Mouse (Mus musculus): ENCODE data around the gene Emp2. TPM values are rescaled to one million over a fixed set of nuclear protein-coding genes. Genes with fewer than 3 reads are reported as not detected.
A peak's percentile ranks its signal among the peaks of the same experiment; 100 is the strongest.

The Emp2 gene
- polyA plus RNA-seq, 1 experiment from 2014 or later, result 9.0 TPM

DNA sequence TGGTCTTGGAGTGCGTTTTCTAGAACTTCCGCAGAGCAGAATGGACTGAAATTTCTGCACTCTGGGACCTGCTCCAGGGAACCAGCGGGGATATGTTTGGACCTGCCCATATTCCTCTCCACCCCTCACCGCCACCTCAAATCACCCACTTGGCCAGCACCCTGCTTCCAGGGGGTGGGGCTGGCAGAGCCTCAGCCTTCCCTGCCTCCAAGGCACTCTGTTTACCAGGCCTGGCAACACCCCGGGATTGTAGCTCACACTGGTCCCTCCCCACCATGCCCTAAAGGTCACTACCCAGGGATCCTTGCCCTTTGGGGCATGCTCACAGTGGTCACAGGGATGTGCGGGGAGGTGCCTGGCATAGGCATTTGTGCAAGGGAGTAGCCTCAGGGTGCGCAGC lies 33.8 kb upstream of the Emp2 start:
- Histone ChIP-seq H3K36me3 (ENCODE audit: control insufficient read depth, insufficient read depth, low read length) (no peaks in the 10 kb centered on the region), H3K27me3 (replicated peaks; ENCODE audit: control insufficient read depth, insufficient read depth, low read length) (no peaks in the 10 kb centered on the region), H3K4me2 (no peak overlapping the region), H3K9ac (ENCODE audit: low read depth, low read length) (no peak overlapping the region), H3K4me3 (ENCODE audit: low read depth, low read length) (no peak overlapping the region), H3K4me1 (replicated peaks; ENCODE audit: control insufficient read depth, insufficient read depth, low read length) (no peaks in the 10 kb centered on the region), H3K27ac (ENCODE audit: low read depth, low read length) (no peak overlapping the region), H3K9me3 (ENCODE audit: control insufficient read depth, low read length) (no peaks in the 10 kb centered on the region)
- ATAC-seq (replicated peaks; ENCODE audit: low FRiP score) (no peak), DNase-seq (ENCODE audit: low spot score) (no peak)
- 80% methylated on average over 7 of the region's 7 CpGs for WGBS

DNA sequence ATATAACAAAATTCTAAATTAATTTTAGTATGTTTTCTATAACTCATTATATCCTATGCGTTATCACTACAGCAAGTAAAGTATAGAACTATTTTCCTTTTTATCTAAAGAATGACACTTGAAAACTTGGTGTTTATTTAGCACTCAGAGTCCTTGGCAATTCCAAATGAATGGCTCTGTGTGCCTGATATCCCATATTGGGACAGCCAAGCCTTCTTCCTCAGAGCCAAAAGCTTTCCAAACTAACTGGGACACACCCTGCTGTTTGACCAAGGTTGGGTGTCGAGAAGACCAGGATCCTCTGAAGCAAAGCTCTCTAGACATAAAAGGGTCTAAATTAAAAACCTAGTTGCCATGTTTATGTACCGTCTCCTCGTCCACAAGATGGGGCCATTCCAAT lies 27.3 kb upstream of the Emp2 start:
- Histone ChIP-seq H3K9me3 (ENCODE audit: control insufficient read depth, low read length) (no peaks in the 10 kb centered on the region), H3K4me3 (ENCODE audit: low read depth, low read length) (no peak overlapping the region), H3K4me1 (replicated peaks; ENCODE audit: control insufficient read depth, insufficient read depth, low read length) (no peaks in the 10 kb centered on the region), H3K27ac (ENCODE audit: low read depth, low read length) (no peak overlapping the region), H3K9ac (ENCODE audit: low read depth, low read length) (no peak overlapping the region), H3K36me3 (ENCODE audit: control insufficient read depth, insufficient read depth, low read length) (no peaks in the 10 kb centered on the region), H3K4me2 (no peak overlapping the region), H3K27me3 (replicated peaks; ENCODE audit: control insufficient read depth, insufficient read depth, low read length) (no peaks in the 10 kb centered on the region)
- 72% methylated on average over 4 of the region's 4 CpGs for WGBS
- ATAC-seq (replicated peaks; ENCODE audit: low FRiP score), result no peak
- DNase-seq (ENCODE audit: low spot score), result no peak

DNA sequence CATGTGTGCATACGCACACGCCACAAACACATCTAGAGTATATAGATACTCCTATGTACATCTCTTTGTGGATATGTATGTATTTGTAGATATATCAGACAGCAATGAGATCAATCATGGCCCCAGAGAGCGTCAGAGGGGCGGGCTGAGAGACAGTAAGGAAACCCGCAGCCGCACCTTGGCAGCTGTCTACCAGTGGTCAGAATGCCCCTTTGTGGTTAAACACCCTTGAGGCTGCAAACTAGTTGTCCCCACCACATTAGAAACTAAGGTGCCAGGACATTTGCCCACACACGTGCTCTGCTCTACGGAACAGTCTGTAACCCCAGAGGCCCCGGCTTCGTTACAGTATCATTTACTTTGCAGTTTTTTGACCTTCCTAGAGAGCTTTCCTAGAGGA lies 26.2 kb upstream of the Emp2 start:
- H3K27me3 ChIP-seq (replicated peaks; ENCODE audit: control insufficient read depth, insufficient read depth, low read length), result no peaks in the 10 kb centered on the region
- H3K4me2 ChIP-seq, result no peak overlapping the region
- H3K4me3 ChIP-seq (ENCODE audit: low read depth, low read length), result no peak overlapping the region
- H3K9me3 ChIP-seq (ENCODE audit: control insufficient read depth, low read length), result no peaks in the 10 kb centered on the region
- no peaks in the 10 kb centered on the region for H3K4me1 ChIP-seq (replicated peaks; ENCODE audit: control insufficient read depth, insufficient read depth, low read length)
- no peak overlapping the region for H3K9ac ChIP-seq (ENCODE audit: low read depth, low read length)
- WGBS, result 94% methylated on average over 10 of the region's 10 CpGs
- H3K27ac ChIP-seq (ENCODE audit: low read depth, low read length), result no peak overlapping the region
- no peaks in the 10 kb centered on the region for H3K36me3 ChIP-seq (ENCODE audit: control insufficient read depth, insufficient read depth, low read length)
- ATAC-seq (replicated peaks; ENCODE audit: low FRiP score) (no peak), DNase-seq (ENCODE audit: low spot score) (no peak)

DNA sequence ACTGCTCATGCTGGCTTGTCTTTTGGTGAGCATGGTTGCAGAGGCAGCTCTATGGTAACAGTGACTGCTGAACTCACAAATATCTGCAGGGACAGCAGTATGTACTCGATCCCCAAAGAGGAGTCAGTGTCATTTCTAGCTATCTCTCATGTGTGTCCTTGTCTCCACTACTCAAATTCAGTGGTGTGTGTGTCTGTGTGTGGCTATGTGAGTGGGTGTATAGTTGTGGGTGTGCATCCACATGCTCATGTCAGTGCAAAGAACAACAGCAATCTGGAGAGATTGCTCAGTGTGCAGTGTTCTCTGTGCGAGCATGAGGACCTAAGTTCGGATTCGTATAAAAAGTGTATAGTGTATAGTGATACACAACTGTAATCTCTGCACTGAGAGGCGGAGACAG lies 24.8 kb upstream of the Emp2 start:
- no peaks in the 10 kb centered on the region for H3K36me3 ChIP-seq (ENCODE audit: control insufficient read depth, insufficient read depth, low read length)
- H3K9ac ChIP-seq (ENCODE audit: low read depth, low read length), result no peak overlapping the region
- H3K27ac ChIP-seq (ENCODE audit: low read depth, low read length), result no peak overlapping the region
- no peaks in the 10 kb centered on the region for H3K9me3 ChIP-seq (ENCODE audit: control insufficient read depth, low read length)
- H3K27me3 ChIP-seq (replicated peaks; ENCODE audit: control insufficient read depth, insufficient read depth, low read length), result no peaks in the 10 kb centered on the region
- no peaks in the 10 kb centered on the region for H3K4me1 ChIP-seq (replicated peaks; ENCODE audit: control insufficient read depth, insufficient read depth, low read length)
- H3K4me2 ChIP-seq, result no peak overlapping the region
- DNase-seq (ENCODE audit: low spot score), result no peak
- no peak overlapping the region for H3K4me3 ChIP-seq (ENCODE audit: low read depth, low read length)
- ATAC-seq (replicated peaks; ENCODE audit: low FRiP score), result no peak
- WGBS, result 84% methylated on average over 5 of the region's 5 CpGs

DNA sequence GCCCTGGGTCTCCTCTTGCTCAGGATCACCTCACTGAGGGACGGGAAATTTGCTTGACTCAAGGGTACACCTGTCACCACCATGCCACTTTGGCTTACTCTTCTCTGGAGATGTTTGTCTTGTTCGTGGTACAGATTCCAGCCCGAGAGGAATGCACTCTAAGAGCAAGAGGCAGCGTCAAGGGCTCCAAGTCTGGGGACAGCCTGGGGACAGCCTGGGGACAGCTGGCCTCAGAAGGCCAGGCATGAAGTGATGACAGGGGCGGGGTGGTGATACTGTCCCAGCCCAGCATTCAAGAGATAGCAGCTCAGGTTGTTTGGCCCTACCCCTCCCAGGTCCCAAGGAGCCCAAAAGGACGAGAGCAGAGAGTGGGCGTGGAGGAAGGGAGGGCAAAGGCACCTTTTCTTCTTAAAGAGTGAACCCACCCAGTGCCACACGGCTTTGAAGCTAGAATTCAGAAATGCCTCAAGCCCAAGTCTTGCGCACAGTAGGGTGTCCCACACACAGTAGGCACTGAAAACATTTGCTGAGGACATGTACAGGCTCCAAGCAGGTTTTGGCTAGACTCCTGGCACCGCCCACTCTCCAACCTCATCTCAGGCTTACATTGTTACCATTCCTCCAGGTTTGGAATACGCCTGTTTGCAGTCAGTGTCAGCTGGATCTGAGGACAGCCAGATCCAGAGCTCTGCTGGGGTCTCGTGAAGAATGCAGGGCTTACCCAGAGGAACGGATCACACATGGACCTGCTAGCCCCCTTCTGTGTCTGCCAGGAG lies 23.8 kb upstream of the Emp2 start:
- 75% methylated on average over 13 of the region's 13 CpGs for WGBS
- Histone ChIP-seq H3K4me1 (replicated peaks; ENCODE audit: control insufficient read depth, insufficient read depth, low read length) (no peaks in the 10 kb centered on the region), H3K9ac (ENCODE audit: low read depth, low read length) (no peak overlapping the region), H3K9me3 (ENCODE audit: control insufficient read depth, low read length) (no peaks in the 10 kb centered on the region), H3K27me3 (replicated peaks; ENCODE audit: control insufficient read depth, insufficient read depth, low read length) (no peaks in the 10 kb centered on the region), H3K36me3 (ENCODE audit: control insufficient read depth, insufficient read depth, low read length) (no peaks in the 10 kb centered on the region), H3K4me3 (ENCODE audit: low read depth, low read length) (no peak overlapping the region), H3K4me2 (no peak overlapping the region), H3K27ac (ENCODE audit: low read depth, low read length) (no peak overlapping the region)
- no peak for DNase-seq (ENCODE audit: low spot score)
- ATAC-seq (replicated peaks; ENCODE audit: low FRiP score), result no peak; the same call in 1 of the 2 replicates

DNA sequence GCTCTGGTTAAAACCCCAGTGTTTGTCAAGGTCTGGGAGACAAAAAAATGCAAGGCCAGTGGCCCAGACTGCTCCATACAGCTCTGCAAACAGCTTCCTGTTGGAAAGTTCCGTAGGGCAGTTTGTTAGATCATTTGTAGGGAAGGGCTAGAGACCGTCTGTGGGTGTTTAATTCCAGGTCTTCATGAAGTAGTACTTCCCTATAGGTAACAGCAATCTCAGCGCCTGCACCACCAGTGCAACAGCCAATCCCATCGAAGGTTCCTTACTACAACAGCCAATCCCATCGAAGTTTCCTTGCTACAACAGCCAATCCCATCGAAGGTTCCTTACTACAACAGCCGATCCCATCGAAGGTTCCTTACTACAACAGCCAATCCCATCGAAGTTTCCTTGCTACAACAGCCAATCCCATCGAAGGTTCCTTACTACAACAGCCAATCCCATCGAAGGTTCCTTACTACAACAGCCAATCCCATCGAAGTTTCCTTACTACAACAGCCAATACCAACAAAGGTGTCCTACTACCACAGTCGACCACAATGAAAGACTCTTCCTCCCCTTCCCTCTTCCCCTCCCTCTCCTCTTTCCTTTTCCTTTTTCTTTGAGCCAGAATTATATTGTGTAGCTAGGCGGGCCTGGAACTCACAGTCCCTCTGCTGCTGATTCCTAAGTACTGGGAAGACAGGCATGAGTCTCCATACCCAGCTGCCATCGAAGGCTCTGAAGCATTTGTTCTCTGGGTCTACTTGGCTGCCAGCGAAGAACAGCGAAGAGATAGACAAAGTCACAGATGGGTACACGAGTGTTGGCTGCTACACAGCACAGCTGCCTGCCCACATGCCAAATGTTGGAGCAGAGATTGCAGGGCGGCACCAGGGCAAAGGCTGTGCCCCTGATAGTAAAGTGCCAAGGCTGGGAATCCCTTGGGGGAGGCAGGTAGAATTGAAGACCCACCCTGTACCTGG lies 23.0 kb upstream of the Emp2 start:
- WGBS, result 80% methylated on average over 19 of the region's 19 CpGs
- H3K4me3 ChIP-seq (ENCODE audit: low read depth, low read length), result no peak overlapping the region
- H3K4me1 ChIP-seq (replicated peaks; ENCODE audit: control insufficient read depth, insufficient read depth, low read length), result no peaks in the 10 kb centered on the region
- ATAC-seq (replicated peaks; ENCODE audit: low FRiP score), result no peak
- no peak for DNase-seq (ENCODE audit: low spot score)
- H3K9ac ChIP-seq (ENCODE audit: low read depth, low read length), result no peak overlapping the region
- no peak overlapping the region for H3K4me2 ChIP-seq
- no peaks in the 10 kb centered on the region for H3K9me3 ChIP-seq (ENCODE audit: control insufficient read depth, low read length)
- no peaks in the 10 kb centered on the region for H3K27me3 ChIP-seq (replicated peaks; ENCODE audit: control insufficient read depth, insufficient read depth, low read length)
- H3K36me3 ChIP-seq (ENCODE audit: control insufficient read depth, insufficient read depth, low read length), result no peaks in the 10 kb centered on the region
- H3K27ac ChIP-seq (ENCODE audit: low read depth, low read length), result no peak overlapping the region

DNA sequence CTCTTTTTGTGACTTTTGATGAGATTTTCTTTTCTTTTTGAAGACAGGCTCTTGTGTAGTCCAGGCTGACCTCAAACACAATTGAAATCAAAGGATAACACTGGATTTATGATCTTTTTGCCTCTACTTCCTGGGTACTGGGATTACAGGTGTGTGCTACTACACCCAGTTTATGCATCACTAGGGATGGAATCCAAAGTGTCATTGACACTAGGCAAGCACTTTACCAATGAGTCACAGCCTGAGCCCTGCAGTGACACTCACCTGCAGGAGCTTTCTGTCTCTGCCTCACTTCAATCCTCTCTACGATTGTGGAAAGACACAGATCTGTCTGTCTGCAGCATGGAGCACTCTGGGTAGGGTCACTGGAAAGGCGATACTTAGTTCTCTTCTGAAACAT lies 22.2 kb upstream of the Emp2 start:
- no peaks in the 10 kb centered on the region for H3K4me1 ChIP-seq (replicated peaks; ENCODE audit: control insufficient read depth, insufficient read depth, low read length)
- 81% methylated on average over 2 of the region's 2 CpGs for WGBS
- H3K4me2 ChIP-seq, result no peak overlapping the region
- DNase-seq (ENCODE audit: low spot score), result no peak
- no peaks in the 10 kb centered on the region for H3K36me3 ChIP-seq (ENCODE audit: control insufficient read depth, insufficient read depth, low read length)
- no peak overlapping the region for H3K27ac ChIP-seq (ENCODE audit: low read depth, low read length)
- no peak overlapping the region for H3K4me3 ChIP-seq (ENCODE audit: low read depth, low read length)
- H3K27me3 ChIP-seq (replicated peaks; ENCODE audit: control insufficient read depth, insufficient read depth, low read length), result no peaks in the 10 kb centered on the region
- H3K9me3 ChIP-seq (ENCODE audit: control insufficient read depth, low read length), result no peaks in the 10 kb centered on the region
- no peak overlapping the region for H3K9ac ChIP-seq (ENCODE audit: low read depth, low read length)
- no peak for ATAC-seq (replicated peaks; ENCODE audit: low FRiP score)

DNA sequence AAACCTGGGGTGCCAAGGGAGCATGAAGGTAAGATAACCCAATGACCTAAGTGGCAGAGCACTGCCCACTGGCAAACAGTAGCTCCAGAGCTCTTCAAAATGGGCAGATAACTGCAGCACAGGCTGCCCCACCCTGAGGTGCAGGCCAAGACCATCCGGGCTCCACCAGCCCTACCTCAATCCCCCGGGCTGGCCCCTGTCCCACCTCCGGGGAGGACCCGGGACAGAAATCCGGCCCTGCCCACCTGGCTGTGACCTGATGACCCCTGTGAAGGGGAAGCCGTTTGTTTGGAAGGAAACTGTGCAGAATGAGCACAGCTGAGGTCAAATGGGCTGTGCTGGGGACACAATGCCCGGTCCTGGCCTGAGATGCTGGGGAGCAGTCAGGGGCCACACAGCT lies 19.0 kb upstream of the Emp2 start:
- no peak overlapping the region for H3K9ac ChIP-seq (ENCODE audit: low read depth, low read length)
- no peak overlapping the region for H3K27ac ChIP-seq (ENCODE audit: low read depth, low read length)
- no peaks in the 10 kb centered on the region for H3K27me3 ChIP-seq (replicated peaks; ENCODE audit: control insufficient read depth, insufficient read depth, low read length)
- DNase-seq (ENCODE audit: low spot score) (no peak), ATAC-seq (replicated peaks; ENCODE audit: low FRiP score) (peak; percentile 44; the same call in 1 of the 2 replicates)
- WGBS, result 47% methylated on average over 7 of the region's 7 CpGs
- no peaks in the 10 kb centered on the region for H3K36me3 ChIP-seq (ENCODE audit: control insufficient read depth, insufficient read depth, low read length)
- H3K4me2 ChIP-seq, result no peak overlapping the region
- no peak overlapping the region for H3K4me3 ChIP-seq (ENCODE audit: low read depth, low read length)
- no peaks in the 10 kb centered on the region for H3K9me3 ChIP-seq (ENCODE audit: control insufficient read depth, low read length)
- no peaks in the 10 kb centered on the region for H3K4me1 ChIP-seq (replicated peaks; ENCODE audit: control insufficient read depth, insufficient read depth, low read length)

Data from liver, embryonic 11.5 days (tissue).